Mouse (Mus musculus): ENCODE data around the gene Haus4. TPM values are rescaled to one million over a fixed set of nuclear protein-coding genes. Genes with fewer than 3 reads are reported as not detected.

Haus4 gene
- polyA plus RNA-seq (2015; fragmentation: Nextera tagmentation; extraction: Ambion mirVana), result 23.7 and 24.1 TPM in 2 replicates

- DNase-seq (ENCODE audit: low spot score) (peak; percentile 92), ATAC-seq (ENCODE audit: low FRiP score, low TSS enrichment) (peak; percentile 97)
- no peaks in the 10 kb centered on the region for H3K36me3 ChIP-seq (ENCODE audit: control insufficient read depth, insufficient read depth, low read length)
- no peaks in the 10 kb centered on the region for H3K9me3 ChIP-seq (ENCODE audit: control insufficient read depth, low read length)
- WGBS, result under 1% methylated on average over 76 of the region's 76 CpGs
- H3K27ac ChIP-seq (replicated peaks), result peak within 1 kb of the TSS; percentile 91
- no peaks in the 10 kb centered on the region for H3K27me3 ChIP-seq (ENCODE audit: control insufficient read depth, insufficient read depth, low read length)
- H3K4me3 ChIP-seq (ENCODE audit: low read depth, low read length), result peak within 1 kb of the TSS; percentile 61
- no peaks in the 10 kb centered on the region for H3K4me1 ChIP-seq (replicated peaks; ENCODE audit: control insufficient read depth, insufficient read depth)
- TF ChIP-seq CTCF (IDR thresholded peaks at IDR 0.05; ENCODE audit: low read depth) (peak; percentile 78), EP300 (optimal IDR thresholded peaks at IDR 0.05) (no peak)
- H3K9ac ChIP-seq (ENCODE audit: low read length), result peak within 1 kb of the TSS; percentile 78
- peak within 1 kb of the TSS; percentile 92 for H3K4me2 ChIP-seq (replicated peaks; ENCODE audit: low read depth)
Measured at GRCm38 (mm10) chr14:54553975-54554769, at the start of gene Haus4. TSS of gene Haus4 (minus strand) at chr14:54554616.

DNA sequence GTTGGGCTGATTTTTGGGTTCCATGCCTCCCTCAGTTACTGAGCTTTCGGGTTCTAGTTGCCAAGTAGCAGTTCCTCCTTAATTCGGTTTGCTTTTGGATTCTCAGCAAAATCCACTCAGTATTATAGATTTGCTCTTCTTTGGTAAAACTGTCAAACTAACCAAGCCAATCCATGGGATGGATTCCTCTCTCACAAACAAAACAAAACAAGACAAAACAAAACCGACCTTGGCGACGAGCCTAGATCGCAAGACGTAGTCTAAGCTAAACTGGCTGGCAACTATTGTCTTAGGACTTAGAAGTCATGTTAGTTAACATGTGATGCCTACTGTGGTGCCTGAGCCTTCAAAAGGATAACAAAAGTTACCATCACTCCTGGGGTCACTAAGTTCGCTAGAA lies 49.3 kb upstream of the Haus4 start:
- peak overlapping the region; percentile 52 for H3K4me2 ChIP-seq (replicated peaks; ENCODE audit: low read depth)
- H3K27ac ChIP-seq (replicated peaks), result peak overlapping the region; percentile 98
- H3K27me3 ChIP-seq (ENCODE audit: control insufficient read depth, insufficient read depth, low read length), result no peaks in the 10 kb centered on the region
- H3K4me3 ChIP-seq (ENCODE audit: low read depth, low read length), result peak overlapping the region; percentile 73
- H3K9me3 ChIP-seq (ENCODE audit: control insufficient read depth, low read length), result no peaks in the 10 kb centered on the region
- WGBS, result 77% methylated on average over 8 of the region's 8 CpGs
- ATAC-seq (ENCODE audit: low FRiP score, low TSS enrichment) (no peak), DNase-seq (ENCODE audit: low spot score) (no peak)
- no peaks in the 10 kb centered on the region for H3K36me3 ChIP-seq (ENCODE audit: control insufficient read depth, insufficient read depth, low read length)
- H3K4me1 ChIP-seq (replicated peaks; ENCODE audit: control insufficient read depth, insufficient read depth), result no peaks in the 10 kb centered on the region
- TF ChIP-seq CTCF (IDR thresholded peaks at IDR 0.05; ENCODE audit: low read depth) (no peak), EP300 (optimal IDR thresholded peaks at IDR 0.05) (no peak)
- H3K9ac ChIP-seq (ENCODE audit: low read length), result no peak overlapping the region

DNA sequence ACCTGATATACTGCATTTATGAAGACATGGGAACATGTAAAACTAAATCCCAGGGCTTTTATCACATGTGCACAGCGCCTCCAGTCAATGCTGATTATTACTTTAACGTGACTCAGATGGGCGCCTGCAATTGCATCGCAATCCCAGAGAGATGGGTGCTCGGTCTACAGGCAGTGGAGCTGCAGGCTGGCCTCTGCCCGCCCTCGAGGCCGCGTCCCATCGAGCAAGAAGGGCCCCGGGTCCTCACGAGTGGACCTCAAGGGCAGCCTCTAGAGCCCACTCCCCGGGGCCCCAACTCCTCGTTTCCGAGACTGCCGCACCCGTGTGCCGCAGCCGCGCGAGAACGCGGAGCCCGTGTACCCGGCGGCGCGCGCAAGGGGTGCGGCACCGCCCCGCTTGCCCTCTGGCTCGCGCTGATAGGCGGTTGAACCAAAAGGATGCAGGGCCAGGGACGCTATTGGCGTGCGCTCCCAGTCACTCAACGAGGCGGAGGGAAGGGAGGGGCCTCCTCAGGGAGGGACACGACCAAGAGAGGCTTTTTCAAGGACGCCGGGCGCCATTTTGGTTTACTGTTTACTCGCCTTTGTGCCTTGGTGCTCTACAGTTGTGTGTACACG lies 48.7 kb upstream of the Haus4 start:
- no peaks in the 10 kb centered on the region for H3K9me3 ChIP-seq (ENCODE audit: control insufficient read depth, low read length)
- H3K4me1 ChIP-seq (replicated peaks; ENCODE audit: control insufficient read depth, insufficient read depth), result no peaks in the 10 kb centered on the region
- H3K4me3 ChIP-seq (ENCODE audit: low read depth, low read length), result peak overlapping the region; percentile 73
- H3K27me3 ChIP-seq (ENCODE audit: control insufficient read depth, insufficient read depth, low read length), result no peaks in the 10 kb centered on the region
- peak overlapping the region; percentile 85 for H3K9ac ChIP-seq (ENCODE audit: low read length)
- H3K36me3 ChIP-seq (ENCODE audit: control insufficient read depth, insufficient read depth, low read length), result no peaks in the 10 kb centered on the region
- WGBS, result under 1% methylated on average over 46 of the region's 46 CpGs
- DNase-seq (ENCODE audit: low spot score), result peak; percentile 97
- H3K27ac ChIP-seq (replicated peaks), result peak overlapping the region; percentile 98
- peak overlapping the region; percentile 52 for H3K4me2 ChIP-seq (replicated peaks; ENCODE audit: low read depth)
- TF ChIP-seq EP300 (optimal IDR thresholded peaks at IDR 0.05) (no peak), CTCF (IDR thresholded peaks at IDR 0.05; ENCODE audit: low read depth) (peak; percentile 34; the same call in 1 of the 2 replicates)
- peak; percentile 100 for ATAC-seq (ENCODE audit: low FRiP score, low TSS enrichment)

- H3K36me3 ChIP-seq (ENCODE audit: control insufficient read depth, insufficient read depth, low read length), result no peaks in the 10 kb centered on the region
- H3K4me3 ChIP-seq (ENCODE audit: low read depth, low read length), result peak overlapping the region; percentile 73
- peak overlapping the region; percentile 52 for H3K4me2 ChIP-seq (replicated peaks; ENCODE audit: low read depth)
- TF ChIP-seq EP300 (optimal IDR thresholded peaks at IDR 0.05), result no peak
- no peak for TF ChIP-seq CTCF (IDR thresholded peaks at IDR 0.05; ENCODE audit: low read depth)
- H3K4me1 ChIP-seq (replicated peaks; ENCODE audit: control insufficient read depth, insufficient read depth), result no peaks in the 10 kb centered on the region
- H3K27ac ChIP-seq (replicated peaks), result peak overlapping the region; percentile 98
- DNase-seq (ENCODE audit: low spot score) (no peak), ATAC-seq (ENCODE audit: low FRiP score, low TSS enrichment) (no peak)
- 46% methylated on average over 4 of the region's 4 CpGs for WGBS
- H3K9me3 ChIP-seq (ENCODE audit: control insufficient read depth, low read length), result no peaks in the 10 kb centered on the region
- H3K9ac ChIP-seq (ENCODE audit: low read length), result no peak overlapping the region
- no peaks in the 10 kb centered on the region for H3K27me3 ChIP-seq (ENCODE audit: control insufficient read depth, insufficient read depth, low read length)
Measured at GRCm38 (mm10) chr14:54602613-54603012, 48.2 kb upstream of the Haus4 start.

- H3K27me3 ChIP-seq (ENCODE audit: control insufficient read depth, insufficient read depth, low read length), result no peaks in the 10 kb centered on the region
- no peak overlapping the region for H3K27ac ChIP-seq (replicated peaks)
- TF ChIP-seq EP300 (optimal IDR thresholded peaks at IDR 0.05), result no peak
- TF ChIP-seq CTCF (IDR thresholded peaks at IDR 0.05; ENCODE audit: low read depth), result no peak
- H3K4me3 ChIP-seq (ENCODE audit: low read depth, low read length), result no peak overlapping the region
- no peaks in the 10 kb centered on the region for H3K9me3 ChIP-seq (ENCODE audit: control insufficient read depth, low read length)
- no peak for DNase-seq (ENCODE audit: low spot score)
- H3K36me3 ChIP-seq (ENCODE audit: control insufficient read depth, insufficient read depth, low read length), result no peaks in the 10 kb centered on the region
- WGBS, result 41% methylated on average over 2 of the region's 2 CpGs
- H3K4me2 ChIP-seq (replicated peaks; ENCODE audit: low read depth), result no peak overlapping the region
- ATAC-seq (ENCODE audit: low FRiP score, low TSS enrichment), result no peak
- H3K9ac ChIP-seq (ENCODE audit: low read length), result no peak overlapping the region
- no peaks in the 10 kb centered on the region for H3K4me1 ChIP-seq (replicated peaks; ENCODE audit: control insufficient read depth, insufficient read depth)
Measured at GRCm38 (mm10) chr14:54601601-54602000, 47.2 kb upstream of the Haus4 start.

DNA sequence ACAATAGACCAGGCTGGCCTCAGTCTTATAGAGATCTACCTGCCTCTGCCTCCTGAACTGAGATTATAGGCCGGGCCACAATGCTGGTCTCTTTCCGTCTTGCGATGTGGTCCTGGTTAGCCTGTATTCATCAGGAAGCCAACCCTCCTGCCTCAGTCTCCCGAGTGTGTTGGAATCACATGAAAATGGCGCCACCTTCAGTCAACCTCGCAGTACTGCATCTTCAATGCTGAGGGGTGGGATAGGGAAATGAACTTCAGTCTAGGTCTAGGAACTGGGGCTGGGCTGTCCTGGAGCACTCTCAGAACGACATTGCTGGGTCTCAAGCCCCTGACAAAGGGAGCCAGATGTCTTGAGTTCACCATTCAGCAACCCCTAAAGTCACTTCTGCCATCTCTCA lies 42.7 kb upstream of the Haus4 start:
- 77% methylated on average over 7 of the region's 7 CpGs for WGBS

More for the DNA sequence above, 42.7 kb upstream of the Haus4 start:
- H3K9me3 ChIP-seq (ENCODE audit: control insufficient read depth, low read length), result no peaks in the 10 kb centered on the region
- H3K4me2 ChIP-seq (replicated peaks; ENCODE audit: low read depth), result no peak overlapping the region
- 0 out of 2 replicates have a peak, but pooled peaks cover 8% of the 10 kb centered on the region for H3K36me3 ChIP-seq (ENCODE audit: control insufficient read depth, insufficient read depth, low read length)
- no peak overlapping the region for H3K27ac ChIP-seq (replicated peaks)
- ATAC-seq (ENCODE audit: low FRiP score, low TSS enrichment) (no peak), DNase-seq (ENCODE audit: low spot score) (no peak)
- H3K9ac ChIP-seq (ENCODE audit: low read length), result no peak overlapping the region
- no peak overlapping the region for H3K4me3 ChIP-seq (ENCODE audit: low read depth, low read length)
- TF ChIP-seq EP300 (optimal IDR thresholded peaks at IDR 0.05), result no peak
- peak; percentile 65 for TF ChIP-seq CTCF (IDR thresholded peaks at IDR 0.05; ENCODE audit: low read depth)
- H3K27me3 ChIP-seq (ENCODE audit: control insufficient read depth, insufficient read depth, low read length), result no peaks in the 10 kb centered on the region
- H3K4me1 ChIP-seq (replicated peaks; ENCODE audit: control insufficient read depth, insufficient read depth), result no peaks in the 10 kb centered on the region

Data from stomach, postnatal 0 days (tissue).